Mouse (Mus musculus): ENCODE results near the gene Bcar3. TPM values are rescaled to one million over a fixed set of nuclear protein-coding genes. Genes with fewer than 3 reads are reported as not detected.

Gene Bcar3
- polyA plus RNA-seq, 1 experiment from 2014 or later = 6.9 TPM

DNA sequence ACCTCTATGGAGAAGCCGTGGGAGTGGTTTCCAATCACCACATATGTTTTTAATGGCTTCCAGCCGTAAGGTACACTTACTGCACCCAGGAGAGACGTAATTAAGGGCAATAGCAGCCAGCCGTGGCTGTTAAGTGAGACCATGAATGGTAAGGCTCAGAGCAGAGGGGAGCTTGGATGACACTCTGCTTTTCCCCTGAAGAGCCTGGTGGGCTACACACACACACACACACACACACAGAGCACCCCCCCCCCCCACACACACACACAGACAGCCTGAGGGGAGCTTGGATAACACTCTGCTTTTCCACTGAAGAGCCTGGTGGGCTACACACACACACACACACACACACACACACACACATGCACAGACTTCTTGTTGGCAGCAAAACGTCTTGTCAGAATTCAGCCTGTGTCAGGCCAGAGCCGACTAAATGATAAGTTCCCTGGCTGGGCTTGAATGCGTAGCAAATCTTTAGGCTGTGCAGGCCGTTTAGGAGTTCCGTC lies 224.3 kb downstream of the Bcar3 start:
- 10% methylated on average over 9 of the region's 9 CpGs for WGBS
- Histone ChIP-seq H3K4me1 (replicated peaks) (peaks cover 83% of the 10 kb centered on the region), H3K27me3 (peaks cover 15% of the 10 kb centered on the region), H3K36me3 (no peaks in the 10 kb centered on the region), H3K4me3 (replicated peaks) (no peak overlapping the region), H3K27ac (peak overlapping the region; percentile 84), H3K9ac (replicated peaks) (no peak overlapping the region), H3K9me3 (no peaks in the 10 kb centered on the region), H3K4me2 (peak overlapping the region; percentile 45)
- ATAC-seq (ENCODE audit: insufficient number of reproducible peaks, insufficient read depth, low FRiP score, low TSS enrichment, low read depth) = peak; percentile 85

DNA sequence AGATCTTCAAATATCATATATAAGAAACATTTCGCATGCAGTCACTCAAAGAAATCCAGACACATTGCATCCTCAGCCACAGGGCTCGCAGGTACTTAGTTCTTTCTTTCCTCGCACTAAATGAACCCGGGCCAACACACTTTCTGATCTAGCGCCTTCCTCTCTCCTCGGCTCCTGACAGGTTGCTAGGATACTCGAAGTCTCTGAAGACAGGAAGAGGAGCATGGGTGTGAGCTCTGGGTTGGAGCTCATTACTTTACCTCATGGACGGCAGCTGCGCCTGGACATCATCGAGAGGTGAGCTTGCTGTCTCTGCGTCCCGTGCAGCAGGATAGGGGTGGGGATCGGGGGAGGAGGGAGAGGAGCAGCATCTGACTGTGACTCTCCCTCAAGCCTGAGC lies 225.1 kb downstream of the Bcar3 start:
- H3K27me3 ChIP-seq = peaks cover 15% of the 10 kb centered on the region
- peak overlapping the region; percentile 84; the same call in 1 of the 2 replicates for H3K27ac ChIP-seq
- WGBS = 15% methylated on average over 13 of the region's 13 CpGs
- H3K4me2 ChIP-seq = peak overlapping the region; percentile 45
- no peak overlapping the region; the same call in 1 of the 2 replicates for H3K9ac ChIP-seq (replicated peaks)
- ATAC-seq (ENCODE audit: insufficient number of reproducible peaks, insufficient read depth, low FRiP score, low TSS enrichment, low read depth) = no peak
- H3K9me3 ChIP-seq = no peaks in the 10 kb centered on the region
- no peaks in the 10 kb centered on the region for H3K36me3 ChIP-seq
- peaks cover 85% of the 10 kb centered on the region for H3K4me1 ChIP-seq (replicated peaks)
- H3K4me3 ChIP-seq (replicated peaks) = no peak overlapping the region; the same call in 1 of the 2 replicates

DNA sequence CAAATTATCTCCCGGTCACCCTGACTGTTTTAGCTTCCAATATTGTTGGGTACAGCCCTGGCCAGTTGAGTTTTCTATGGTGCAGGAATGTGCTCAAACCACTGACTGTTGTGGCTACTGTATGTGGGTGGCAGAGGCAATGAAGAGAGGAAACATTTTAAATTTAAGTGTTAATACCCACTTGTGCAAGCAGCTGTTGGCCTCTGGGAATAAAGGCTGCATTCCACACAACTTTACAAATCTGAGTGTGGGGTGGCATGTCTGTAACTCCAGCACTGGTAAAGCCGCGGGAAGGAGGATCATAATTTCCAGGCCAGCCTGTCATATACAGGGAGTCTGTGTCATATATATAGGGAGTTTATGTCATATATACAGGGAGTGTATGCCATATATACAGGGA lies 226.4 kb downstream of the Bcar3 start:
- H3K36me3 ChIP-seq = no peaks in the 10 kb centered on the region; the same call in 1 of the 2 replicates
- H3K9me3 ChIP-seq = no peaks in the 10 kb centered on the region
- H3K9ac ChIP-seq (replicated peaks) = no peak overlapping the region
- no peak overlapping the region for H3K4me3 ChIP-seq (replicated peaks)
- 44% methylated on average over 3 of the region's 3 CpGs for WGBS
- H3K27ac ChIP-seq = no peak overlapping the region
- ATAC-seq (ENCODE audit: insufficient number of reproducible peaks, insufficient read depth, low FRiP score, low TSS enrichment, low read depth) = no peak
- peaks cover 79% of the 10 kb centered on the region for H3K4me1 ChIP-seq (replicated peaks)
- H3K4me2 ChIP-seq = no peak overlapping the region
- peaks cover 12% of the 10 kb centered on the region for H3K27me3 ChIP-seq

DNA sequence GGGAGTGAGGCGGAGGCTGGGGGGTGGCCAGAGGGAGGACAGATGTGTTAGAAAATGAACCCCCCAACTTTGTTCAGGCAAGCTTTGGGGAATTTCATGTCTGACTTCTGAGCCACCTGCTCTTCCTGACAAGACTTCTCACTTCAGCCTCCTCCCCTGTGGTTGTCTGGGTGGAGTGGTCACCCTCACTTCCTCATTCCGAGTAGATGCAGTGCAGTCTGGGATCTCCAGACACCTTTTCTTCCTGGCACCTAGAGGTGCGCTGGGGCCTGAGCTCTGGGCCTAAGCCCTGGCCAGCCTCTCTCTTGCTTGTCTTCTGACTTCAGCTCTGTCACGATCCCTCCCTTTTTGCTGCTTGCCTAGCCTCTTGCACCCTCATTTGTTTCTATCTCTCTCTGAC lies 226.9 kb downstream of the Bcar3 start:
- Histone ChIP-seq H3K27ac (no peak overlapping the region), H3K9me3 (no peaks in the 10 kb centered on the region), H3K27me3 (peaks cover 7% of the 10 kb centered on the region; the same call in 1 of the 2 replicates), H3K4me1 (replicated peaks) (peaks cover 74% of the 10 kb centered on the region), H3K9ac (replicated peaks) (no peak overlapping the region), H3K4me2 (no peak overlapping the region), H3K36me3 (no peaks in the 10 kb centered on the region; the same call in 1 of the 2 replicates), H3K4me3 (replicated peaks) (no peak overlapping the region)
- ATAC-seq (ENCODE audit: insufficient number of reproducible peaks, insufficient read depth, low FRiP score, low TSS enrichment, low read depth) = no peak
- WGBS = 89% methylated on average over 4 of the region's 4 CpGs

DNA sequence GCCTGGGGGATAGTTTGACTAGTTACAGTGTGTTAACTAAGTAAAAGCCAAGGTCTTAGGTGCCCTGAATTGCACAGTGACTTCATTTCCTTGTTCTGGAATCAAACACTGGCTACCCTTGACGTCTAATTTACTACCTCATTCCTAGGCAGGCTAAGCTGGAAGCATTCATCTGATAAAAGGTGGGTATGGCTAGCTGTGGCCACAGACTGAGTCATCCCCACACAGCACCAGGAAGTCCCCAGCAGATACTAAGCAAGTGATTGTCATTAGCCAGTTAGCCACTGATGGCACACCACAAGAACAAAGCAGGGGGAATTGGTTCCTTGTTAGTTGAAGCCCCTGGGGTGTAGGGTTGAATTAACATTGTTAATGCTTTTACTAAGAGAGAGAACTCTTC lies 227.4 kb downstream of the Bcar3 start:
- peaks cover 3% of the 10 kb centered on the region; the same call in 1 of the 2 replicates for H3K27me3 ChIP-seq
- H3K36me3 ChIP-seq = no peaks in the 10 kb centered on the region; the same call in 1 of the 2 replicates
- H3K4me3 ChIP-seq (replicated peaks) = no peak overlapping the region
- H3K4me2 ChIP-seq = no peak overlapping the region
- H3K9ac ChIP-seq (replicated peaks) = no peak overlapping the region
- WGBS = 24% methylated on average over 1 of the region's 1 CpGs
- no peak overlapping the region for H3K27ac ChIP-seq
- H3K4me1 ChIP-seq (replicated peaks) = peaks cover 70% of the 10 kb centered on the region
- H3K9me3 ChIP-seq = no peaks in the 10 kb centered on the region
- no peak for ATAC-seq (ENCODE audit: insufficient number of reproducible peaks, insufficient read depth, low FRiP score, low TSS enrichment, low read depth)

DNA sequence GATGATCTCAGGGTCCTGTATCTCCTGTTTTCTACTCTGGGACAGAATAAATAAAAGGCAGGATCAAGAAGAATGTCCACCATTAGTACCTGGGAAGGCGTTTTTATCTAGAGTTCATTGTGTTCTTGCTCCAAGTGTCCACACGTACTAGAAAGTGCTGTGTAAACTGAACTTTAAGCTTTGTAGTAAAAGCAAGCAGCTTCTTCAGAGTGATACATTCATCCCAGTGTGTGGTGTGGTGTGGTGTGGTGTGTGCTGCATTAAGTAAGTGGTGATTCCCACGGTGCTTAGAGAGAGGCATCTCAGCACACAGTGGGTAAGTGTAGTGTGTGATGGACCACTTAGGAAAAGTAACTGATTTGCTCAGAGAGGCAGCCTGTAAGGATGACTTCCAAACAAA lies 234.5 kb downstream of the Bcar3 start:
- Histone ChIP-seq H3K4me1 (replicated peaks) (0 out of 2 replicates have a peak, but pooled peaks cover 3% of the 10 kb centered on the region), H3K9me3 (no peaks in the 10 kb centered on the region), H3K4me2 (no peak overlapping the region), H3K9ac (replicated peaks) (no peak overlapping the region), H3K4me3 (replicated peaks) (no peak overlapping the region), H3K27ac (no peak overlapping the region), H3K36me3 (no peaks in the 10 kb centered on the region; the same call in 1 of the 2 replicates), H3K27me3 (no peaks in the 10 kb centered on the region)
- no peak for ATAC-seq (ENCODE audit: insufficient number of reproducible peaks, insufficient read depth, low FRiP score, low TSS enrichment, low read depth)
- WGBS = 85% methylated on average over 3 of the region's 3 CpGs

DNA sequence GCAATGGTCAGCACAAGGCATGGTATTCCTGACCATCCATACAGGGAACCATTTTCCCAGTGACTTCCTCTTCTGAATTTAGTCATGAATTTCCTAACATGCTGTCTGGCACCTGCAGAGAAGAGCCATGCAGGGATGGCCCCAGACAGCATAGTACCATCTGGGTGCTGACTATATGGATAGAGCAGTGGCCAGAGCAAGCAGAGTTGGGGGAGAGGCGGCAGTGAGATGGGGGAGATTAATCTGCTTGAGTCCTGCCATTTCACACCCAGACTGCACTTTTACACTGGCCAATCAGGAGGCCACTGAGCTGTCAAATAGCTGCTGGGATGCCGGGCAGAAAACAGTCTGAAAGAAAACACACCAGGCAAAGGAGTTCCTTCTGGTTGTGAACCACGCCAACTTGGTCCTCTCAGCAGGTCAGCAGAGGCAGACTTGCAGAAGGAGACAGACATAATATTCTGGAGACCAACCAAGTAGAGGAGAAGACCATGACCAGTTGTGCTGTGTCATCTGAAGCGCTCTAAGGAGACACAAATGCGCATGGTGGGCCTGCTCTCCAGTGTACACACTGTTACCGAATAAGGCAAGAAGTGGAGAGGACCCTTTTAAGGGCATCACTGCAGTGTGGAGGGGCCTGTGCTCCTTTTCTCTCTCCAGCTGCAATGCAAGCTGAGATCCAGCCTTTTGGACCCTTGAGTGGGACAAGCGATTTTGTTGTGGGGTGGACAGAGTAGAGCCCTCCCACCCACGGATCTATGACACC lies 242.2 kb downstream of the Bcar3 start:
- Histone ChIP-seq H3K27me3 (no peaks in the 10 kb centered on the region), H3K9me3 (no peaks in the 10 kb centered on the region), H3K9ac (replicated peaks) (no peak overlapping the region), H3K36me3 (peaks cover 50% of the 10 kb centered on the region), H3K4me3 (replicated peaks) (no peak overlapping the region), H3K27ac (no peak overlapping the region), H3K4me2 (no peak overlapping the region), H3K4me1 (replicated peaks) (no peaks in the 10 kb centered on the region)
- no peak for ATAC-seq (ENCODE audit: insufficient number of reproducible peaks, insufficient read depth, low FRiP score, low TSS enrichment, low read depth)
- WGBS = 84% methylated on average over 8 of the region's 8 CpGs

DNA sequence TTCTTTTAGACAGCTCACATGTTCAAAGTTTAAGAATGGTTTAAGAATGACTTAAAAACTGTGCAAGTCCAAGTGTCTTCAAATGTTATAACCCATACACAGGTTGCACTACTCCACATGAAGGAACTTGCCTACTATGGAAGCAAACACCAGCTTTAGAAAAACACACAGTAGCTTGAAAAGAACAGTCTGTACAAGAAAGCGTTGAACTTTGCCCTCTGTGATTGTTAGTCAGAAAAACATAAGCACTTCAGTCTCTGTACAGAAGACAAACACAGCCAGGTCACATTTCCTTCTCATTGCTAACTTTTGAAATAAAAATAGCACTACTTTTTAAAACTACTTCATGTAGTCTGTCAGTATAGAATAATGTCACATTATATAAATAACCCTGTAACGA lies 244.9 kb downstream of the Bcar3 start:
- Histone ChIP-seq H3K27me3 (no peaks in the 10 kb centered on the region), H3K9ac (replicated peaks) (no peak overlapping the region), H3K4me1 (replicated peaks) (no peaks in the 10 kb centered on the region), H3K4me2 (no peak overlapping the region), H3K9me3 (no peaks in the 10 kb centered on the region), H3K36me3 (peaks cover 77% of the 10 kb centered on the region), H3K27ac (no peak overlapping the region), H3K4me3 (replicated peaks) (no peak overlapping the region)
- WGBS = 92% methylated on average over 2 of the region's 2 CpGs
- no peak for ATAC-seq (ENCODE audit: insufficient number of reproducible peaks, insufficient read depth, low FRiP score, low TSS enrichment, low read depth)

DNA sequence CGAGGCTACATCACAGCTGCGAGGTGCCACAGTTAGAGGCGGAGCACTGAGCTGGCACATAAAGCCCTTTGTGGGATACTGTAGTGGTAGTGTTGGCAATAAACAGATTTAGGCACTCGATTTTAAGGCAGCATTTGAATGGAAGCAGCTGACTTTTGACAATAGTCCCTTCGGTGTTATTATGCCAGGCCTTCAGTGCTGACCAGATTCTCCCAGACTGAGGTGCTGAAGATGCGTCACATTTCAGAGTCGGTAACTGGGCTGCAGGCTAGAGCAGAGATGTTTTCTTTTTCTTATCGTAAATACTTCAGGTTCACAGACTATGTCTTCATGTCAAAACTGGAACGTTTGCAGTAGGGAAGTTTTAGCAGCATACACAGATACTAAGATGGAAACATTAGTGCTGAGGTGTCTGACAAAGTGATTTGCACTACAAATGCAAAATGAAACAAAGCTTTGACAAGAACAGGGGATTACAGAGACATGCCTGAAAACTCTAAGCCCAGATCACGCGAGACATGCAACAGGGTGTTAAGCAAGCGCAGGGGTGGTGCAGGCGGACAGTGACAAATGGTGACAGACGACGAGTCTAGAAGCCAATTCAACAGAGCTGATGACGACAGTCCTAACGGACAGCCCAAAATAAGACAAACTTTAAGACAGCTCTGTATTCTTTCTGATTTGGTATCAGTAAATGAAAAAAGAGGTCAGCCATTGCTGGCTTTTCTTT lies 246.2 kb downstream of the Bcar3 start:
- Histone ChIP-seq H3K27me3 (no peaks in the 10 kb centered on the region), H3K9me3 (no peaks in the 10 kb centered on the region), H3K4me1 (replicated peaks) (no peaks in the 10 kb centered on the region), H3K27ac (no peak overlapping the region), H3K9ac (replicated peaks) (no peak overlapping the region), H3K36me3 (peaks cover 89% of the 10 kb centered on the region), H3K4me3 (replicated peaks) (no peak overlapping the region), H3K4me2 (no peak overlapping the region)
- no peak for ATAC-seq (ENCODE audit: insufficient number of reproducible peaks, insufficient read depth, low FRiP score, low TSS enrichment, low read depth)
- WGBS = 84% methylated on average over 17 of the region's 17 CpGs

DNA sequence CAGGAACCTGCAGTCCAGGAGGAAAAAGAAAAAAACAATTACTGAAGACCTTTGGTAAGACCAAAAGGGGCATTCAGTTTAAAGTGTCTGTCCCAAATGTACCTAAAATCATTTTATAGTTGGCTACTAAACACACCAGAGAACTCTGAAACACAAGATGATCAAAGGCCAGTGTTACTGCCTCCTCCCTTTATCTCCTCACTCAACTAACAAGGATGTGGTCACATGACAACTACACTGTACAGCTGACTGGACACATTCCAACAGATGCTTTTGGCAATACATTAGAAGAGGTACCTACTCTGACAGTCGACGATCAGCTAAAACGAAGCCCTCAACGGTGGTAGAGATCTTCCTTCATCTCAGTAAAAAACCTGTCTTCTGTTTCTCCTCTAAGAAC lies 247.0 kb downstream of the Bcar3 start:
- Histone ChIP-seq H3K9ac (replicated peaks) (no peak overlapping the region), H3K4me1 (replicated peaks) (no peaks in the 10 kb centered on the region), H3K9me3 (no peaks in the 10 kb centered on the region), H3K27ac (no peak overlapping the region), H3K4me3 (replicated peaks) (no peak overlapping the region), H3K4me2 (no peak overlapping the region), H3K27me3 (no peaks in the 10 kb centered on the region), H3K36me3 (peaks cover 94% of the 10 kb centered on the region)
- 89% methylated on average over 4 of the region's 4 CpGs for WGBS
- no peak for ATAC-seq (ENCODE audit: insufficient number of reproducible peaks, insufficient read depth, low FRiP score, low TSS enrichment, low read depth)

DNA sequence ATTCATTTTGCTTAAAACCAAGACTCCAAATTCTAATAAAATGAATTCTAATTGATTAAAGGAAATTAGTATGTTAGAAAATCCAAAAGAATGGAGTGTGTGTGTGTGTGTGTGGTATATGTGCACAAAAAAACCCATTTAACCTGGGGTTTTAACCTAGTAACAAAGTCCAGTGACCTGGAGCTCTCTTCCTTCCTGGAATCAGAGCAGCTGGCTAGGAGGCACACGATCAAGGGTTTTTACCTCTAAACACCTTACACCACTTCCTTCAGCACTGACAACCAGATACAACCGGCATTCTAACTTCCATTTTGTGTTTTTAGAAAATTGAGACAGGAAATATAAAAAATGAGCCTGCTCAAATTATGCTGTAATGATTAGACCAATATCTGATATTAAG lies 251.4 kb downstream of the Bcar3 start:
- Histone ChIP-seq H3K9ac (replicated peaks) (no peak overlapping the region), H3K36me3 (peaks cover 85% of the 10 kb centered on the region), H3K4me1 (replicated peaks) (no peaks in the 10 kb centered on the region), H3K27me3 (no peaks in the 10 kb centered on the region), H3K27ac (no peak overlapping the region), H3K9me3 (no peaks in the 10 kb centered on the region), H3K4me2 (no peak overlapping the region), H3K4me3 (replicated peaks) (no peak overlapping the region)
- WGBS = 84% methylated on average over 2 of the region's 2 CpGs
- ATAC-seq (ENCODE audit: insufficient number of reproducible peaks, insufficient read depth, low FRiP score, low TSS enrichment, low read depth) = no peak
